Mouse (Mus musculus) ES-E14 (cell line): ENCODE measurements at regions not wholly inside any gene's neighbourhood (a gene's known extent, or its start where the extent isn't known, plus 50 kb on each side); places are given as distances from the start of the nearest gene placed in this dataset.

ENCODE experiments used
- DNase-seq: peaks from one replicate; pipeline ENCODE4 v3.0.0-alpha.2; 2013; ENCODE audit warnings: low read depth, low spot score
- H3K27ac ChIP-seq: 2 replicates; pipeline ENCODE4 v1.5.1; 2012; ENCODE audit warnings: low read depth, mild to moderate bottlenecking, low read length, moderate library complexity, mixed read lengths; ENCODE audit not compliant: poor library complexity, insufficient read depth, severe bottlenecking
- H3K36me3 ChIP-seq: 2 replicates; pipeline ENCODE4 v1.6.1; 2012; ENCODE audit warnings: mild to moderate bottlenecking, low read length, moderate library complexity, mixed read lengths; ENCODE audit not compliant: control insufficient read depth, poor library complexity, insufficient read depth, severe bottlenecking
- H3K4me1 ChIP-seq, 2 experiments: fragments of 150-350 bp in 1 of 2; sonication (generic) in 1 of 2; 2 replicates each; pipeline ENCODE4 v1.6.1; 2012; ENCODE audit warnings: low read length in 2 of 2, mild to moderate bottlenecking in 1 of 2, mixed read lengths in 1 of 2; ENCODE audit not compliant: control insufficient read depth in 2 of 2, insufficient read depth in 2 of 2, poor library complexity in 1 of 2
- H3K4me3 ChIP-seq, 2 experiments: fragments of 150-350 bp in 1 of 2; sonication (generic) in 1 of 2; 2 replicates each; pipeline ENCODE4 v1.5.1; 2012; ENCODE audit warnings: low read length in 2 of 2, low read depth in 1 of 2, mild to moderate bottlenecking in 1 of 2, mixed read lengths in 1 of 2; ENCODE audit not compliant: insufficient read depth in 1 of 2, poor library complexity in 1 of 2, severe bottlenecking in 1 of 2
- H3K9ac ChIP-seq: 2 replicates; pipeline ENCODE4 v1.6.1; 2012; ENCODE audit warnings: low read depth, mild to moderate bottlenecking, low read length, mixed read lengths; ENCODE audit not compliant: poor library complexity, insufficient read depth, severe bottlenecking
- H3K9me3 ChIP-seq: fragments of 150-350 bp; sonication (generic); 2 replicates; pipeline ENCODE4 v1.6.1; 2012; ENCODE audit warnings: low read depth, mild to moderate bottlenecking, low read length; ENCODE audit not compliant: control insufficient read depth, insufficient read depth
- CHD2 ChIP-seq: IDR thresholded peaks from 2 replicates; pipeline ENCODE4 v1.6.1; 2014; ENCODE audit warnings: mild to moderate bottlenecking, low read depth, low read length, inconsistent platforms
- HCFC1 ChIP-seq: IDR thresholded peaks from 2 replicates; pipeline ENCODE4 v1.6.1; 2012; ENCODE audit warnings: low read length, inconsistent platforms, borderline replicate concordance; ENCODE audit not compliant: insufficient read depth
- MAFK ChIP-seq: IDR thresholded peaks from 2 replicates; pipeline ENCODE4 v1.6.1; 2014; ENCODE audit warnings: mild to moderate bottlenecking, low read depth, low read length, inconsistent platforms; ENCODE audit not compliant: insufficient read depth
- ZC3H11A ChIP-seq: IDR thresholded peaks from 2 replicates; pipeline ENCODE4 v1.6.1; 2012; ENCODE audit warnings: low read depth, mild to moderate bottlenecking, inconsistent platforms, low read length, borderline replicate concordance
- ZNF384 ChIP-seq: IDR thresholded peaks from 2 replicates; pipeline ENCODE4 v1.6.1; 2012; ENCODE audit warnings: low read depth, low read length, inconsistent platforms
- in situ Hi-C, 2 experiments: fragments of 600-800 bp; cut with MboI; formaldehyde crosslinking; loops; one replicate each; pipeline ENCODE4 v1.15.1; 2025; ENCODE audit warnings: low sequenced_read_pairs in 2 of 2, inconsistent platforms in 1 of 2; ENCODE audit not compliant: unreplicated experiment in 2 of 2

GRCm38 (mm10) chr9:113300846-113301245 lies 407.2 kb downstream of the Pdcd6ip start:
- no peaks in the 10 kb centered on the region for H3K9me3 ChIP-seq
- no peaks in the 10 kb centered on the region for H3K36me3 ChIP-seq
- H3K4me1 ChIP-seq = peaks cover 2% of the 10 kb centered on the region in 2 experiments; a peak in 1 of 4 replicates
- DNase-seq = no peak
- H3K27ac ChIP-seq = no peak overlapping the region
- in situ Hi-C loops = no loop called here
- H3K4me3 ChIP-seq = no peak overlapping the region
- no peak for TF ChIP-seq ZC3H11A
- no peak for TF ChIP-seq ZNF384
- no peak overlapping the region for H3K9ac ChIP-seq

GRCm38 (mm10) chr9:113299900-113300299 lies 408.2 kb downstream of the Pdcd6ip start:
- no peak for TF ChIP-seq HCFC1
- TF ChIP-seq MAFK = no peak
- TF ChIP-seq CHD2 = no peak
- TF ChIP-seq ZC3H11A = no peak
- no peak for TF ChIP-seq ZNF384
- in situ Hi-C loops = no loop called here
- Histone ChIP-seq H3K9ac (no peak overlapping the region), H3K9me3 (no peaks in the 10 kb centered on the region), H3K4me3 (no peak overlapping the region), H3K27ac (no peak overlapping the region), H3K36me3 (no peaks in the 10 kb centered on the region), H3K4me1 (peaks cover 2% of the 10 kb centered on the region in 2 experiments; a peak in 1 of 4 replicates)
- DNase-seq = no peak

GRCm38 (mm10) chr9:113295850-113296467 lies 412.1 kb downstream of the Pdcd6ip start:
- Histone ChIP-seq H3K4me1 (peaks cover 0 to 2% of the 10 kb centered on the region in 2 experiments; a peak in 1 of 4 replicates), H3K36me3 (no peaks in the 10 kb centered on the region), H3K27ac (no peak overlapping the region), H3K9me3 (no peaks in the 10 kb centered on the region), H3K9ac (no peak overlapping the region), H3K4me3 (no peak overlapping the region)
- TF ChIP-seq ZNF384 = no peak
- TF ChIP-seq HCFC1 = no peak
- no peak for TF ChIP-seq MAFK
- TF ChIP-seq CHD2 = no peak
- no peak for TF ChIP-seq ZC3H11A
- no peak for DNase-seq
- in situ Hi-C loops = no loop called here

- Histone ChIP-seq H3K9ac (no peak overlapping the region), H3K4me1 (no peaks in the 10 kb centered on the region), H3K9me3 (no peaks in the 10 kb centered on the region), H3K36me3 (no peaks in the 10 kb centered on the region), H3K27ac (no peak overlapping the region), H3K4me3 (no peak overlapping the region)
- in situ Hi-C loops = no loop called here
- no peak for DNase-seq
- TF ChIP-seq MAFK = no peak
- TF ChIP-seq CHD2 = no peak
- TF ChIP-seq ZC3H11A = no peak
- no peak for TF ChIP-seq HCFC1
- no peak for TF ChIP-seq ZNF384
Measured at GRCm38 (mm10) chr9:113287397-113287796, 420.7 kb downstream of the Pdcd6ip start.

- no peak for DNase-seq
- H3K9ac ChIP-seq = no peak overlapping the region
- in situ Hi-C loops = no loop called here
- TF ChIP-seq CHD2 (no peak), MAFK (no peak), ZC3H11A (no peak), ZNF384 (no peak), HCFC1 (no peak)
- no peak overlapping the region for H3K27ac ChIP-seq
- H3K36me3 ChIP-seq = no peaks in the 10 kb centered on the region
- no peaks in the 10 kb centered on the region for H3K9me3 ChIP-seq
- H3K4me1 ChIP-seq = 0 out of 4 replicates have a peak, but pooled peaks cover 0 to 1% of the 10 kb centered on the region in 2 experiments
- H3K4me3 ChIP-seq = no peak overlapping the region
Measured at GRCm38 (mm10) chr9:113283244-113283643, 424.8 kb downstream of the Pdcd6ip start.
